Mouse (Mus musculus) spleen, adult 2 months (tissue): Measurements from ENCODE around the gene Anxa6.

ENCODE experiments used
- CTCF ChIP-seq: fragments of 200-500 bp; IDR thresholded peaks from 2 replicates; pipeline ENCODE4 v1.5.1; 2011; ENCODE audit warnings: mild to moderate bottlenecking, inconsistent platforms; ENCODE audit not compliant: insufficient read depth, insufficient read length, insufficient replicate concordance; ENCODE audit errors: extremely low read depth
- POLR2A ChIP-seq: fragments of 200-500 bp; IDR thresholded peaks from 2 replicates; pipeline ENCODE4 v1.6.1; 2011; ENCODE audit warnings: low read depth, low read length, inconsistent platforms

DNA sequence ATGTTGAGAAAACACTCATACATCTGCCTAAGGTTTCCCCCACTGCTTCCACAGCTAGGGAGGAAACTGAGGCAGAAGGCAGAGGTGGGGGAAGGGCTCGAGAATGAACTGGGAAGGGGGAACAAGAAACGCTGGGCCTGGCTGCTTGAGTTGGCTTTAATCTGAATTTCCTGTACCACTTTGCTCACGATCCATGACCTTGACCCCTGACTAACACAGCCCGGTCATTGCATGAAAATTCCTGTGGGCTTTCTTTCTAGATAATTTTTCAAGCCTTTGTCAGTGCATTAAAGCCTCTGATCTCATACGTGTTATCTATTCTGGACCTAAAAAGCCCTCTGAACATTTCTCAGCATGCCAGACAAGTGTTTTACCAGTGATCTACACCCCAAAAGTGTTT lies 29.6 kb upstream of the Anxa6 start:
- no peak for TF ChIP-seq CTCF
- no peak for TF ChIP-seq POLR2A
